Mouse (Mus musculus): Measurements from ENCODE around the gene Arf1. TPM values are rescaled to one million over a fixed set of nuclear protein-coding genes. Genes with fewer than 3 reads are reported as not detected.
A peak's percentile ranks its signal among the peaks of the same experiment; 100 is the strongest.
"Not testable (repeated sequence)": the region's sequence is repeated elsewhere in the genome, so short reads cannot be mapped to it uniquely, and the experiment has no call there.

Arf1 gene
- polyA plus RNA-seq, 1 experiment from 2014 or later = 626 TPM

DNA sequence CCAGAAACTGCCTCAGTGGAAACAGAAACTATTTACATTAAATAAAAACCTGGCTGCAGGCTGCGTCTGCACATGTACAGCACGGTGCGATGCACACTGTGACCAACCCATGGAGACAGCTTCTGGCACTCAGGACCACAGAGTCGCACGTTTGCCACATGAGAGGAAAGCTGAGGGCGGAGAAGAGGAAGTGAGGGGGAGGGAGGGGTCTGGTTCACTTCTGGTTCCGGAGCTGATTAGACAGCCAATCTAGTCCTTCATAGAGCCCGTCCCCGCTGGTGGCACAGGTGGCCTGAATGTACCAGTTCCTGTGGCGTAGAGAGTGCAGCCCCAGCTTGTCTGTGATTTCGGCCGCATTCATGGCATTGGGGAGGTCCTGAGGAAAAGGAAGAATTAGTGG lies 15.8 kb downstream of the Arf1 start:
- not testable (repeated sequence) for H3K27me3 ChIP-seq (ENCODE audit: control insufficient read depth, insufficient read depth, low read length); H3K36me3 ChIP-seq (replicated peaks; ENCODE audit: control insufficient read depth, insufficient read depth, low read depth, low read length); H3K9me3 ChIP-seq (replicated peaks; ENCODE audit: control insufficient read depth, low read length); DNase-seq (ENCODE audit: low spot score); ATAC-seq (replicated peaks; ENCODE audit: insufficient number of reproducible peaks, low FRiP score, low TSS enrichment, low read depth); H3K27ac ChIP-seq (replicated peaks; ENCODE audit: low read depth, low read length); H3K9ac ChIP-seq (replicated peaks; ENCODE audit: low read length); H3K4me2 ChIP-seq (ENCODE audit: low read depth, low read length); H3K4me3 ChIP-seq (ENCODE audit: low read depth, low read length); H3K4me1 ChIP-seq (ENCODE audit: control insufficient read depth, insufficient read depth, low read length)
- 84% methylated on average over 12 of the region's 12 CpGs for whole genome bisulfite sequencing

DNA sequence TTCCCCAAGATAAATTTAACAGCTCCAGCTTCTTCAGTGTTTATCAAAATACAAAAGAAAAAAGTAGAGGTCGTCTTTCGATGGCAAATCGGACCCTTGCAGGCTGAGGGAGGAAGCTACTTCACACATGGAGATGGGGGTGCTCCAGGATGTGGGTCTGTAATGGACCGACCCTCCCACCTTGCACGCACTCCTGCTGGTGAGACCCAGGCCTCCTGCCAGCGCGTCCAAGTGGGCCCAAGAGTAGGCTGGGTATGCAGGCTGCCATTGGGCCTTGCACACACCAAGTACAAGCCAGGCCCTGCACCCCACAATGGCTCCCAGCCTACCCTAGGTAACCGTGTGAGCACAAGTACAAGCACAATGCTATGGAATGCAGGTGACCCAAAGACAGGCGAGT lies 16.5 kb downstream of the Arf1 start:
- not testable (repeated sequence) for H3K9ac ChIP-seq (replicated peaks; ENCODE audit: low read length); H3K4me2 ChIP-seq (ENCODE audit: low read depth, low read length); H3K9me3 ChIP-seq (replicated peaks; ENCODE audit: control insufficient read depth, low read length); DNase-seq (ENCODE audit: low spot score); ATAC-seq (replicated peaks; ENCODE audit: insufficient number of reproducible peaks, low FRiP score, low TSS enrichment, low read depth); H3K27me3 ChIP-seq (ENCODE audit: control insufficient read depth, insufficient read depth, low read length); H3K4me1 ChIP-seq (ENCODE audit: control insufficient read depth, insufficient read depth, low read length); H3K36me3 ChIP-seq (replicated peaks; ENCODE audit: control insufficient read depth, insufficient read depth, low read depth, low read length); H3K4me3 ChIP-seq (ENCODE audit: low read depth, low read length); H3K27ac ChIP-seq (replicated peaks; ENCODE audit: low read depth, low read length)
- WGBS = 88% methylated on average over 7 of the region's 9 CpGs

DNA sequence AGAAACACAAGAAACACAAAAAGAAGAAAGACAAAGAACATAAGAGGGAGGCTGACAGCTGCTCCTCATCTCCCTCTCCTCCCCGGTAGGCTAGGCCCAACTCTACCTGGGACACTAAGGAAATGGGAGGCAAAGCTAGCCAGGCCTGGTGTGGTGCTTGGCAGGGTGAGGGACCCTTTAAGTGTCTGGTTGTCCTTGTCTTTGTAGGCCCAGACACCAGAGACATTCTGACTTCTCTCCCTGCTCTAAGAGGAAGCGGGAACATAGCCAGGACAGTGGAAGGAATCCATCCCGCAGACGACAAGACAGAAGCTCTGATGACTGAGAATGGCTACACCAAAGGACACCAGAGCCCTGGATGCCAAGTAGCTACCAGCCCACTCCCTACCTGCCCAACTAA lies 18.1 kb downstream of the Arf1 start:
- H3K9ac ChIP-seq (replicated peaks; ENCODE audit: low read length) = no peak overlapping the region
- ATAC-seq (replicated peaks; ENCODE audit: insufficient number of reproducible peaks, low FRiP score, low TSS enrichment, low read depth) = no peak
- 92% methylated on average over 4 of the region's 4 CpGs for WGBS
- no peak overlapping the region for H3K27ac ChIP-seq (replicated peaks; ENCODE audit: low read depth, low read length)
- no peaks in the 10 kb centered on the region for H3K9me3 ChIP-seq (replicated peaks; ENCODE audit: control insufficient read depth, low read length)
- no peak overlapping the region for H3K4me3 ChIP-seq (ENCODE audit: low read depth, low read length)
- H3K4me2 ChIP-seq (ENCODE audit: low read depth, low read length) = no peak overlapping the region
- H3K27me3 ChIP-seq (ENCODE audit: control insufficient read depth, insufficient read depth, low read length) = no peaks in the 10 kb centered on the region
- H3K36me3 ChIP-seq (replicated peaks; ENCODE audit: control insufficient read depth, insufficient read depth, low read depth, low read length) = peaks cover 3% of the 10 kb centered on the region
- peaks cover 3% of the 10 kb centered on the region; the same call in 1 of the 2 replicates for H3K4me1 ChIP-seq (ENCODE audit: control insufficient read depth, insufficient read depth, low read length)
- no peak for DNase-seq (ENCODE audit: low spot score)

GRCm38 (mm10) chr11:59209580-59209979 lies 18.5 kb downstream of the Arf1 start:
- peak overlapping the region; percentile 77 for H3K4me2 ChIP-seq (ENCODE audit: low read depth, low read length)
- no peak overlapping the region for H3K9ac ChIP-seq (replicated peaks; ENCODE audit: low read length)
- H3K4me3 ChIP-seq (ENCODE audit: low read depth, low read length) = peak overlapping the region; percentile 90
- no peaks in the 10 kb centered on the region for H3K9me3 ChIP-seq (replicated peaks; ENCODE audit: control insufficient read depth, low read length)
- peaks cover 3% of the 10 kb centered on the region for H3K36me3 ChIP-seq (replicated peaks; ENCODE audit: control insufficient read depth, insufficient read depth, low read depth, low read length)
- 83% methylated on average over 5 of the region's 5 CpGs for WGBS
- H3K27me3 ChIP-seq (ENCODE audit: control insufficient read depth, insufficient read depth, low read length) = no peaks in the 10 kb centered on the region
- ATAC-seq (replicated peaks; ENCODE audit: insufficient number of reproducible peaks, low FRiP score, low TSS enrichment, low read depth) (no peak), DNase-seq (ENCODE audit: low spot score) (no peak)
- no peak overlapping the region for H3K27ac ChIP-seq (replicated peaks; ENCODE audit: low read depth, low read length)
- H3K4me1 ChIP-seq (ENCODE audit: control insufficient read depth, insufficient read depth, low read length) = peaks cover 3% of the 10 kb centered on the region; the same call in 1 of the 2 replicates

DNA sequence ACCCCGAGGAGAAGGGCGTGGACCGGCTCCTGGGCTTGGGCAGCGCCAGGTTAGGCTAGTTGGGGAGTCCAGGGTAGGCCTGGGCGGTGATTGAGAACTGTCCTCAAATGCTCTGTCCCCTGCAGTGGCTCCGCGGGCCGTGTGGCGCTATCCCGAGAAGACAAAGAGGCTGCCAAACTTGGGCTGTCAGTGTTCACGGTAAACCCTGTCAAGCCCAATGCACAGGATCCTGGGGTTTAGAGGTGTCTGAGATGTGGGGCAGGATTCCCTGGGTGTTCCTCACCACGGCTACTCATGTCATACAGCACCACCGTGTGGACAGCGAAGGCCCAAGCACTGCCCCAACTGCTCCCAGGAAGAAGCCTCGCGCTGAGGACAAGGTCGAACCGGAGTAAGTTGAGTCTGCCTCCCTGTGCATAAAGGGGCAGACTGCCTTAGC lies 19.0 kb downstream of the Arf1 start:
- peaks cover 3% of the 10 kb centered on the region for H3K36me3 ChIP-seq (replicated peaks; ENCODE audit: control insufficient read depth, insufficient read depth, low read depth, low read length)
- ATAC-seq (replicated peaks; ENCODE audit: insufficient number of reproducible peaks, low FRiP score, low TSS enrichment, low read depth) (peak; percentile 44; the same call in 1 of the 2 replicates), DNase-seq (ENCODE audit: low spot score) (peak; percentile 75)
- no peak overlapping the region for H3K27ac ChIP-seq (replicated peaks; ENCODE audit: low read depth, low read length)
- H3K9ac ChIP-seq (replicated peaks; ENCODE audit: low read length) = peak overlapping the region; percentile 86
- 14% methylated on average over 18 of the region's 18 CpGs for WGBS
- H3K4me3 ChIP-seq (ENCODE audit: low read depth, low read length) = peak overlapping the region; percentile 90
- peak overlapping the region; percentile 77 for H3K4me2 ChIP-seq (ENCODE audit: low read depth, low read length)
- H3K4me1 ChIP-seq (ENCODE audit: control insufficient read depth, insufficient read depth, low read length) = peaks cover 3% of the 10 kb centered on the region; the same call in 1 of the 2 replicates
- no peaks in the 10 kb centered on the region for H3K27me3 ChIP-seq (ENCODE audit: control insufficient read depth, insufficient read depth, low read length)
- H3K9me3 ChIP-seq (replicated peaks; ENCODE audit: control insufficient read depth, low read length) = no peaks in the 10 kb centered on the region

GRCm38 (mm10) chr11:59208153-59208831 lies 19.8 kb downstream of the Arf1 start, which contains the start of gene 2310033P09Rik:
Gene 2310033P09Rik, plus strand, starts transcription at chr11:59208321.
- H3K9ac ChIP-seq (replicated peaks; ENCODE audit: low read length) = peak within 1 kb of the TSS; percentile 86
- peak within 1 kb of the TSS; percentile 77 for H3K4me2 ChIP-seq (ENCODE audit: low read depth, low read length)
- peak; percentile 97 for DNase-seq (ENCODE audit: low spot score)
- peak; percentile 62 for ATAC-seq (replicated peaks; ENCODE audit: insufficient number of reproducible peaks, low FRiP score, low TSS enrichment, low read depth)
- no peaks in the 10 kb centered on the region for H3K27me3 ChIP-seq (ENCODE audit: control insufficient read depth, insufficient read depth, low read length)
- no peaks in the 10 kb centered on the region for H3K9me3 ChIP-seq (replicated peaks; ENCODE audit: control insufficient read depth, low read length)
- peak within 1 kb of the TSS; percentile 89 for H3K27ac ChIP-seq (replicated peaks; ENCODE audit: low read depth, low read length)
- H3K36me3 ChIP-seq (replicated peaks; ENCODE audit: control insufficient read depth, insufficient read depth, low read depth, low read length) = peaks cover 3% of the 10 kb centered on the region
- H3K4me1 ChIP-seq (ENCODE audit: control insufficient read depth, insufficient read depth, low read length) = peaks cover 3% of the 10 kb centered on the region; the same call in 1 of the 2 replicates
- whole genome bisulfite sequencing = under 1% methylated on average over 65 of the region's 67 CpGs
- peak within 1 kb of the TSS; percentile 90 for H3K4me3 ChIP-seq (ENCODE audit: low read depth, low read length)

- Histone ChIP-seq H3K4me1 (ENCODE audit: control insufficient read depth, insufficient read depth, low read length) (no peaks in the 10 kb centered on the region; the same call in 1 of the 2 replicates), H3K27ac (replicated peaks; ENCODE audit: low read depth, low read length) (peak within 1 kb of the TSS; percentile 35; the same call in 1 of the 2 replicates), H3K9me3 (replicated peaks; ENCODE audit: control insufficient read depth, low read length) (no peaks in the 10 kb centered on the region), H3K36me3 (replicated peaks; ENCODE audit: control insufficient read depth, insufficient read depth, low read depth, low read length) (no peaks in the 10 kb centered on the region; the same call in none of the 2 replicates), H3K4me3 (ENCODE audit: low read depth, low read length) (peak within 1 kb of the TSS; percentile 84), H3K27me3 (ENCODE audit: control insufficient read depth, insufficient read depth, low read length) (no peaks in the 10 kb centered on the region), H3K4me2 (ENCODE audit: low read depth, low read length) (peak within 1 kb of the TSS; percentile 76), H3K9ac (replicated peaks; ENCODE audit: low read length) (peak within 1 kb of the TSS; percentile 85)
- DNase-seq (ENCODE audit: low spot score) (peak; percentile 96), ATAC-seq (replicated peaks; ENCODE audit: insufficient number of reproducible peaks, low FRiP score, low TSS enrichment, low read depth) (peak; percentile 90)
- under 1% methylated on average over 63 of the region's 63 CpGs for WGBS
Measured at GRCm38 (mm10) chr11:59202081-59202995, 25.7 kb downstream of the Arf1 start, which contains the start of gene Mrpl55. Gene Mrpl55, plus strand, starts transcription at chr11:59202486.

All from embryonic facial prominence, embryonic 11.5 days (tissue).